Mouse (Mus musculus) leukemia stem cell, adult 10-12 weeks (primary cell): Measurements from ENCODE around the gene Zdhhc15. TPM values are rescaled to one million over a fixed set of nuclear protein-coding genes. Genes with fewer than 3 reads are reported as not detected.

Experiments
- polyA plus RNA-seq: library from polyadenylated mRNA; stranded (reverse); fragments of >175 nt; gene quantifications from 2 replicates; pipeline ENCODE4 v1.2.3, GENCODE M21; 2012; ENCODE audit warnings: low replicate concordance

Gene Zdhhc15
- polyA plus RNA-seq: 0.18 and 0.35 TPM in 2 replicates

DNA sequence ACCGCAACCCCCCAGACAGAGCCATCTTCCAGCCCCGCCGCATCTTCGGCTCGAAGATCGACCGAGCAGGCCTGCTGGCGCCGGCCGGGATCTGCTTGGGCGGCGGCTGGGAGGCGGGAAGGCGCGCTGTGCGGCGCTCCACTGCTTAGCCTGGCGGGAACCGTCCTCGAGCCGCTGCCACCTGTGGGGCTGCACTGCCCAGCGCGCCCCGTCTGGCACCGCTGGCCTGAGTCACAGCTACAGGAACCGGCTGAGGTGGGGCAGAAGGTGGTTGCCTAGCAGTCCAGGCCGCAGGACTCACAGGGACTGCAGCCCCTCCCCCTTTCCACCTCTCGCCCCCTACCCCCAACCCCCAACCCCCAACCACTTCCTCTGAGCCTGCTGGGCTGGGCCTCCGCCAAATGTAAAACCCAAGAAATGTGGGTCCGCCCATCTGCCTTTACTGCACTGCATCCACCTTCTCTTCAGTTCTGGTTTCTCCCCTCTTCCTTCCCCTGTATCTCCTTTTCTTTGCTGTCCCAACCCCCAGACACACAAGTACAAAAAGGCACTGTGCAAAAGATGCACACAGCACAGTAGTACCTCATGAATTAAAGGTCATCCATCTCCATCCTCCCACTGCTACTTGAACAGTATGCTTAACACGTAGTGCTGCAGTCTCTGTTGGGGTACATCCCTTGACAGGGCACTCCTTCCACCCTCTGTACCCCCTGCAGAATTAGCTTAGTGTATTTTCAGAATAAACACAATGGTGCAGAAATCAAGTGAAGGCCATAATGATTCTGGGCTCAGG lies at the start of gene Zdhhc15:
Zdhhc15 (minus strand) TSS at position 308 of the 793 bp plus-strand sequence.

Other genes with a start within 250 kb of the Zdhhc15 start
- gene Uprt, start 188.2 kb downstream of the Zdhhc15 start, polyA plus RNA-seq: 0.89 and 1.6 TPM in 2 replicates
- gene Magee2, start 186.2 kb upstream of the Zdhhc15 start, polyA plus RNA-seq: 0.07 TPM in 1 of 2 replicates, not detected in the other